Mouse (Mus musculus) heart, postnatal 25 days (tissue): ENCODE data around the gene Hmmr. TPM values are rescaled to one million over a fixed set of nuclear protein-coding genes. Genes with fewer than 3 reads are reported as not detected.
"Not testable (repeated sequence)": the region's sequence is repeated elsewhere in the genome, so short reads cannot be mapped to it uniquely, and the experiment has no call there.

ENCODE experiments used
- DNase-seq: peaks from one replicate; pipeline ENCODE4 v3.0.0; 2022; ENCODE audit warnings: low spot score
- intact Hi-C: fragments of 180-260 bp; cut with DNase I; formaldehyde crosslinking; loops from one replicate; pipeline ENCODE4 v1.15.1; 2025
- total RNA-seq, 2 experiments: library from RNA; stranded (reverse); gene quantifications; 2 replicates each; pipeline ENCODE4 v1.2.3; 2021

Hmmr gene
- total RNA-seq, 2 experiments from 2014 or later = 0.36 to 0.44 TPM

- intact Hi-C loops = no loop called here
- DNase-seq = no peak
Observed at GRCm38 (mm10) chr11:40713858-40714257, 19.4 kb downstream of the Hmmr start.

GRCm38 (mm10) chr11:40709899-40710298 lies 23.3 kb downstream of the Hmmr start:
- intact Hi-C loops, DNase-seq: not testable (repeated sequence)

GRCm38 (mm10) chr11:40695103-40695502 lies 38.1 kb downstream of the Hmmr start, which contains the start of gene Mat2b:
Gene Mat2b, minus strand, starts transcription at chr11:40695203.
- intact Hi-C loops = no loop called here
- DNase-seq = no peak

DNA sequence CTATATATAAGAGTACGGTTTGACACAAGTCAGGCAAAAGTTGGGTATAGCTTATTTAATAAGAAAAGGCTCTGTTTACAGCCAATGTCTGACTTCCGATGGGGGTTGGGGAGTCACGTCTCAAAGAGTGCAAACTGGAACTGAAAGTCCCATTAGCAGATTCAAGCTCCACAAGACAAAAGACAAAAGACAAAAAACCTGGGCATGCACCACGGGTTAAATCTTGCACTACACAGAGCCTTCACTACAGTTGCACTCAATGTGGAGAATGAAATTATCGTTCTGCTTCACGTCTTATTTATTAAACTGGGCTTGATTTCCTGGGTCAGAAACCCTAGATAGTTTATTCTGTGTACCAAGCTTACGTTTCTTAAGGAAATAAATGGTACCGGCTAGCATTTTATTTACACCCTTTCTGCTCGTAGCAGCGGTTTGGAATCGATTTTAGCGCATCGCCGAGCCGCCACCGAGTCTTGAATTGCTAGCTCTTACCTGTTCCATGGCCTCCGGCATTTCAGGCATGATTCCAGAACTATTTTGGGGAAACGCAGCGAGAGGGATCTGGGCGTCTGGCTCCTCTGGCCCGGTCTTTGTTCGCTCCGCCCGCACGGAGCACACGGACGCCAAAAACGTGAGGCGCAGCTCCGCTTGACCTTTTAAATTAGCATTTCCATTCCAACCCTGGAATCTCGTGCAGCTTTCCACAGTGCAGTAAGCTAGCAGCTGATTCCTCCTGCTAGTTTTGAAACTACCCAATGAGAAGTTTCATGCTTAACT lies 38.7 kb downstream of the Hmmr start:
- intact Hi-C loops = no loop called here
- peak; percentile 42 for DNase-seq

GRCm38 (mm10) chr11:40693366-40693951 lies 39.8 kb downstream of the Hmmr start:
- peak; percentile 35 for DNase-seq
- intact Hi-C loops = loop anchor here (2.0 kb wide), 1 partner anchor 61 kb away; the partner anchor contains the start of gene Ccng1

DNA sequence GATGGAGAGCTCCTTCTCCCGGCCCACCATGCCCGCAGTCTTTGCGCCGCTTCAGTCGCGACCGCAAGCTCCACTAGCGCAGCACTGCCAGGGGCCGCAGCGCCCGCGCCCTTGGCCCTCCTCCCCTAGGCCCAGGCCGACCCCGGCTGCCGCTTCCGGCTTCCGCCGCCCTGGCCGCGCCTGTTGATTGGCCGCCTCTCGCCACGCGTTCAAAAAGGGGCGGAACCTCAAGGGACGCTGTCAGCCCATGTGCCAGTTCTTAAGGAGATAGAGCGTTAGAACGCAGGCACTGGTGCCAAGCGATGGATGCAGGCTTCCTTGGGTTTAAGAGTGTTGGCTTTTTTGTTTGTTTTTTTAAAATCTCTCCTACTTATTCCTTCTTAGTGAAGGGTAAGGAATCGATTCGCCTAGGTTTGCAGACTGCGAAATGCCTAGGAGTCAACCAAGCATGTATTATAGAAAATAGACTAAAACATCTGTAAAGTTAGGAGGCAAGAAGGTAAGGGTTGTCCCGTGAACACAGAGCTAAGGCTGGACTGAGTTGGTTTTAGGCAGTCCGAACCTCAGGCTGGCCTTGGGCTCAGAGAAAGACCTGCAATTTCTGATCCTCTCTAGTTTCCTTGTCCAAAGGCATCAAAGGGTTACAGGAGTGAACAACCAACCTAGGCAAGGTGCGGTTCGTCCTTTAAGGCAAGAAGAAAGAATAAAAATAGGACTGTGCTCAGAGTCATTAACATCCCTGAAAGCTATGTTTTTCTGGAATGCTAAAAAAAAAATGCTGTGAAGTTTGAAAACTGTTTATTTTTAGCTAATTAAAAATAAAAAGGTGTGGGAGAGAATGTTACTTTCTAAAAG lies 40.5 kb downstream of the Hmmr start:
- intact Hi-C loops = loop anchor here (2.0 kb wide), 1 partner anchor 62 kb away; the partner anchor contains the start of gene Ccng1

GRCm38 (mm10) chr11:40692101-40692509 lies 41.1 kb downstream of the Hmmr start:
- intact Hi-C loops = loop anchor here (2.0 kb wide), 1 partner anchor 63 kb away; the partner anchor contains the start of gene Ccng1
- no peak for DNase-seq

More for the DNA sequence above, 40.5 kb downstream of the Hmmr start:
- DNase-seq = peak; percentile 93

DNA sequence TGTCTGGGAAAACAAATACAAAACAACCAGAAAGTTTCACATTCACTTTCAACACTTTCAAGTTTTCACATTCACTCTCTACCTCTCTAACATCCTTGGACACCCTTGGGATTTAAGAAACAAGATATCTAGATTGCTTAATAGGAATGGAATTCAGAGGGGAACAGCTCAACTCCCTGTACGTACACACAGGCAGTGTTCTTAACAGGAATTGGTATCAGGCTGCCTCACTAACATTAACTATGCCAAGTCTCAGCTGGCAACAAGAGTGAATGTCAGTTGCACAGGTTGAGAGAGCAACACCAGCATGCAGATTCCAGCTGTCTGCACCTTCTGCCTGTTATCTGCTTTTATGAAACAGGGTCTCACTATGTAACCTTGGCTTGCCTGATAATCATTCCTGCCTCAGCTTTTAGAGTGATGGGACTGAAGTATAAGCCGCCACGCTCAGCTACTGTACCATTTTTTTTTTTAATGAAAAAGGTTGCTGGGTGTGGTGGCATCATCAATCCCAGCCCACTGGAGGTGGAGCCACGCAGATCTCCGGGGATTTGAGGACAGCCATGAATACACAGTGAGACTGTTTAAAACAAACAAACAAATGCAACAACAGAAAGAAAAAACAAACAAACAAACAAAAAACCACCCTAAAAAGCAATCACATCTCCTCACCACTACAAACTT lies 42.6 kb downstream of the Hmmr start:
- DNase-seq = no peak
- intact Hi-C loops = loop anchor here (2.0 kb wide), 1 partner anchor 44 kb away; no protein-coding TSS in a partner anchor

- intact Hi-C loops = no loop called here
- DNase-seq = no peak
Observed at GRCm38 (mm10) chr11:40683295-40683694, 49.9 kb downstream of the Hmmr start.

DNA sequence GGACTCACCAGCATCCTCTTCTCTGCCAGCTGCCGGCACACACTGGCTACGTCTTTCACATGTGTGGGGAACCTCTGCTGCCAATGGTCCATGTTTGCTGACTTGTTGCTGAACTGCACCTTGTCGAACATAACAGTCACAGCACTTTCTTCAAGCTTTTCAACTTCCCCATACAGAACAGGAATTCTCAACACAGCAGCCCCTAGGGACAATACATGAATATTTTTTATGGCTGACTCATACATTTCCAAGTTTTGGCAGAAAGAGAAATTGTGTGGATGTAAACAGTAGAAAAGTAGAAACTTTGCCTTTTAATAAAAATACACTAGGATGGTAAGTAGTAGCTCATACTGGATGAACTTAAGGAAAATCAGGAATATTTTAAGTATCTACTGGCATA lies 50.8 kb downstream of the Hmmr start:
- intact Hi-C loops = no loop called here
- no peak for DNase-seq

GRCm38 (mm10) chr11:40677169-40677568 lies 56.1 kb downstream of the Hmmr start:
- no peak for DNase-seq
- intact Hi-C loops = loop anchor here (5.0 kb wide), 1 partner anchor 85 kb away; no protein-coding TSS in a partner anchor

GRCm38 (mm10) chr11:40675014-40675730 lies 58.0 kb downstream of the Hmmr start:
- DNase-seq = no peak
- intact Hi-C loops = loop anchor here (5.0 kb wide), 1 partner anchor 87 kb away; no protein-coding TSS in a partner anchor

Other genes starting within 250 kb of the Hmmr start
- 100 to 1,000 TPM in 1 of 2 experiments, 10 to 100 TPM in 1; 98.4 to 101 TPM for gene Mat2b, start 38.2 kb downstream of the Hmmr start, total RNA-seq
- 10 to 100 TPM; 13.2 to 16.2 TPM for gene Nudcd2, start 245 bp upstream of the Hmmr start, total RNA-seq
- gene Ccng1, start 21.9 kb upstream of the Hmmr start, total RNA-seq = 100 to 1,000 TPM; 440 to 448 TPM